Mouse (Mus musculus): Measurements from ENCODE around the gene Lin54. TPM values are rescaled to one million over a fixed set of nuclear protein-coding genes. Genes with fewer than 3 reads are reported as not detected.

Lin54 gene
- total and polyA plus RNA-seq, 3 experiments: 11.8 to 14.1 (median 12.9) TPM

- TF ChIP-seq MXI1 (IDR thresholded peaks at IDR 0.05; ENCODE audit: low read depth, low read length) (peak; percentile 71; the same call in 1 of the 2 replicates), KAT2A (IDR thresholded peaks at IDR 0.05; ENCODE audit: insufficient replicate concordance, low read length) (peak; percentile 88), PAX5 (IDR thresholded peaks at IDR 0.05; ENCODE audit: low read length) (no peak), E2F4 (IDR thresholded peaks at IDR 0.05; ENCODE audit: insufficient replicate concordance, low read depth, low read length) (0 out of 2 replicates have a peak, but pooled peaks have one; percentile 62), POLR2A (IDR thresholded peaks at IDR 0.05; ENCODE audit: low read depth, low read length) (peak; percentile 82), ELF1 (IDR thresholded peaks at IDR 0.05; ENCODE audit: low read depth, low read length) (peak; percentile 82), USF2 (conservative IDR thresholded peaks at IDR 0.05; ENCODE audit: low read depth, low read length) (no peak), SIN3A (IDR thresholded peaks at IDR 0.05; ENCODE audit: low read length) (peak; percentile 92), HCFC1 (IDR thresholded peaks at IDR 0.05; ENCODE audit: low read depth, low read length) (peak; percentile 91), JUND (conservative IDR thresholded peaks at IDR 0.05; ENCODE audit: low read depth, low read length) (peak; percentile 62; the same call in 1 of the 2 replicates), MYC (IDR thresholded peaks at IDR 0.05; ENCODE audit: low read depth, low read length) (peak; percentile 88)
These were observed 17.9 kb upstream of the Lin54 start, which contains the start of gene Cops4 (continued) for GRCm38 (mm10) chr5:100518049-100519026.

GRCm38 (mm10) chr5:100512576-100512975, 12.1 kb upstream of the Lin54 start:
- dilution Hi-C loops (cut with MboI; ENCODE audit: extremely low pct_ligation_motif_present, extremely low pct_unique_long_range_greater_than_20kb, low sequenced_read_pairs): no loop called here
- no peaks in the 10 kb centered on the region for H3K9me3 ChIP-seq (replicated peaks; ENCODE audit: low read length)
- H3K4me3 ChIP-seq (replicated peaks in 1 of 3; ENCODE audit: low read depth in 2 of 3, low read length in 2 of 3, poor library complexity in 1 of 3): no peak overlapping the region
- peaks cover 12 to 17% of the 10 kb centered on the region in 2 experiments; a peak in 3 of 4 replicates for H3K4me1 ChIP-seq (ENCODE audit: control insufficient read depth in 1 of 2, insufficient read depth in 2 of 2)
- DNase-seq (ENCODE audit: extremely low read depth): no peak
- H3K79me2 ChIP-seq (replicated peaks; ENCODE audit: control insufficient read depth, extremely low read depth, insufficient read depth, poor library complexity, severe bottlenecking): no peaks in the 10 kb centered on the region
- H3K36me3 ChIP-seq (replicated peaks in 1 of 2; ENCODE audit: control insufficient read depth in 1 of 2, insufficient read depth in 1 of 2, low read length in 1 of 2): no peaks in the 10 kb centered on the region
- in situ Hi-C loops (cut with MboI; ENCODE audit: low pct_ligation_motif_present, low pct_unique_long_range_greater_than_20kb, low sequenced_read_pairs): no loop called here
- no peak overlapping the region for H3K4me2 ChIP-seq (ENCODE audit: insufficient read depth, low read depth, poor library complexity, severe bottlenecking)
- no peak overlapping the region for H3K9ac ChIP-seq (ENCODE audit: insufficient read depth, low read depth)
- 0 out of 2 replicates have a peak, but pooled peaks have one; percentile 27 for TF ChIP-seq MYC (IDR thresholded peaks at IDR 0.05; ENCODE audit: low read depth, low read length)
- peak; percentile 28 for TF ChIP-seq RAD21 (IDR thresholded peaks at IDR 0.05; ENCODE audit: low read depth, low read length)
- no peak for TF ChIP-seq TBP (conservative IDR thresholded peaks at IDR 0.05; ENCODE audit: low read depth, low read length)
- TF ChIP-seq USF1 (IDR thresholded peaks at IDR 0.05; ENCODE audit: low read depth, low read length): no peak
- no peak for TF ChIP-seq PAX5 (IDR thresholded peaks at IDR 0.05; ENCODE audit: low read length)
- no peak for TF ChIP-seq POLR2AphosphoS2 (IDR thresholded peaks at IDR 0.05; ENCODE audit: low read depth, low read length)
- TF ChIP-seq ZC3H11A (IDR thresholded peaks at IDR 0.05; ENCODE audit: low read depth, low read length): no peak
- TF ChIP-seq UBTF (IDR thresholded peaks at IDR 0.05; ENCODE audit: low read depth, low read length): no peak
- no peak for TF ChIP-seq POLR2A (IDR thresholded peaks at IDR 0.05; ENCODE audit: low read depth, low read length)
- no peak for TF ChIP-seq MAFK (IDR thresholded peaks at IDR 0.05; ENCODE audit: insufficient replicate concordance, low read length)
- TF ChIP-seq E2F4 (IDR thresholded peaks at IDR 0.05; ENCODE audit: insufficient replicate concordance, low read depth, low read length): no peak
- no peak for TF ChIP-seq CHD1 (IDR thresholded peaks at IDR 0.05; ENCODE audit: low read depth, low read length)
- no peak for TF ChIP-seq NRF1 (IDR thresholded peaks at IDR 0.05; ENCODE audit: low read depth, low read length)
- peak; percentile 39; the same call in 1 of the 2 replicates for TF ChIP-seq ZNF384 (IDR thresholded peaks at IDR 0.05; ENCODE audit: low read depth, low read length)
- TF ChIP-seq GABPA (IDR thresholded peaks at IDR 0.05; ENCODE audit: insufficient replicate concordance, low read depth, low read length): no peak
- TF ChIP-seq MAX (IDR thresholded peaks at IDR 0.05; ENCODE audit: low read length): no peak
- TF ChIP-seq SIN3A (IDR thresholded peaks at IDR 0.05; ENCODE audit: low read length): no peak
- peak in 1 of 2 experiments; percentile 48; a peak in 2 of 4 replicates for TF ChIP-seq CTCF (conservative IDR thresholded peaks at IDR 0.05 in 1 of 2, IDR thresholded peaks at IDR 0.05 in 1 of 2; ENCODE audit: low read depth in 2 of 2, low read length in 2 of 2)
- no peak for TF ChIP-seq IRF4 (IDR thresholded peaks at IDR 0.05; ENCODE audit: low read depth, low read length)
- TF ChIP-seq JUN (IDR thresholded peaks at IDR 0.05; ENCODE audit: insufficient read depth, low read depth, low read length): no peak
- no peak for TF ChIP-seq BHLHE40 (IDR thresholded peaks at IDR 0.05; ENCODE audit: low read depth, low read length)
- TF ChIP-seq SMC3 (IDR thresholded peaks at IDR 0.05; ENCODE audit: low read depth, low read length): peak; percentile 31; the same call in 1 of the 2 replicates
- no peak for TF ChIP-seq USF2 (conservative IDR thresholded peaks at IDR 0.05; ENCODE audit: low read depth, low read length)
- TF ChIP-seq MEF2A (IDR thresholded peaks at IDR 0.05; ENCODE audit: borderline replicate concordance, low read depth, low read length): no peak
- no peaks in the 10 kb centered on the region for H3K27me3 ChIP-seq (replicated peaks)
- no peak overlapping the region for H3K27ac ChIP-seq (ENCODE audit: insufficient read depth, low read depth)

Data from CH12.LX (cell line).